Mouse (Mus musculus) erythroblast, embryonic 14.5 days (primary cell): ENCODE measurements around the gene Gm45753. TPM values are rescaled to one million over a fixed set of nuclear protein-coding genes. Genes with fewer than 3 reads are reported as not detected.

Experiments used
- H3K27me3 ChIP-seq: 2 replicates; pipeline ENCODE4 v1.6.1; 2012; ENCODE audit warnings: inconsistent platforms; ENCODE audit not compliant: control insufficient read depth
- H3K36me3 ChIP-seq: 2 replicates; pipeline ENCODE4 v1.6.1; 2012; ENCODE audit warnings: mild to moderate bottlenecking, inconsistent platforms; ENCODE audit not compliant: control insufficient read depth
- H3K4me1 ChIP-seq: 2 replicates; pipeline ENCODE4 v1.6.1; 2012; ENCODE audit warnings: inconsistent platforms; ENCODE audit not compliant: control insufficient read depth
- H3K4me3 ChIP-seq: replicated peaks from 2 replicates; pipeline ENCODE3; 2012; ENCODE audit warnings: moderate library complexity, mild to moderate bottlenecking, inconsistent platforms
- H3K9me3 ChIP-seq: 2 replicates; pipeline ENCODE4 v1.6.1; 2012; ENCODE audit warnings: low read length, inconsistent platforms, mixed read lengths; ENCODE audit not compliant: control insufficient read depth
- GATA1 ChIP-seq: IDR thresholded peaks from 2 replicates; pipeline ENCODE4 v1.6.1; 2012; ENCODE audit warnings: low read length, inconsistent platforms, mixed read lengths
- TAL1 ChIP-seq: IDR thresholded peaks from 3 replicates; pipeline ENCODE4 v1.6.1; 2012; ENCODE audit warnings: low read length, inconsistent platforms, mixed read lengths
- polyA plus RNA-seq: library from polyadenylated mRNA; stranded (reverse); fragments of >175 nt; gene quantifications from 2 replicates; pipeline ENCODE4 v1.2.3, GENCODE M21; 2012

The Gm45753 gene
- polyA plus RNA-seq, 1 experiment: not detected

GRCm38 (mm10) chr8:45238282-45238681, 70.0 kb downstream of the Gm45753 start:
- no peak for TF ChIP-seq TAL1
- TF ChIP-seq GATA1: no peak
- Histone ChIP-seq H3K27me3 (no peaks in the 10 kb centered on the region), H3K9me3 (no peaks in the 10 kb centered on the region), H3K4me3 (no peak overlapping the region), H3K36me3 (no peaks in the 10 kb centered on the region), H3K4me1 (no peaks in the 10 kb centered on the region)

DNA sequence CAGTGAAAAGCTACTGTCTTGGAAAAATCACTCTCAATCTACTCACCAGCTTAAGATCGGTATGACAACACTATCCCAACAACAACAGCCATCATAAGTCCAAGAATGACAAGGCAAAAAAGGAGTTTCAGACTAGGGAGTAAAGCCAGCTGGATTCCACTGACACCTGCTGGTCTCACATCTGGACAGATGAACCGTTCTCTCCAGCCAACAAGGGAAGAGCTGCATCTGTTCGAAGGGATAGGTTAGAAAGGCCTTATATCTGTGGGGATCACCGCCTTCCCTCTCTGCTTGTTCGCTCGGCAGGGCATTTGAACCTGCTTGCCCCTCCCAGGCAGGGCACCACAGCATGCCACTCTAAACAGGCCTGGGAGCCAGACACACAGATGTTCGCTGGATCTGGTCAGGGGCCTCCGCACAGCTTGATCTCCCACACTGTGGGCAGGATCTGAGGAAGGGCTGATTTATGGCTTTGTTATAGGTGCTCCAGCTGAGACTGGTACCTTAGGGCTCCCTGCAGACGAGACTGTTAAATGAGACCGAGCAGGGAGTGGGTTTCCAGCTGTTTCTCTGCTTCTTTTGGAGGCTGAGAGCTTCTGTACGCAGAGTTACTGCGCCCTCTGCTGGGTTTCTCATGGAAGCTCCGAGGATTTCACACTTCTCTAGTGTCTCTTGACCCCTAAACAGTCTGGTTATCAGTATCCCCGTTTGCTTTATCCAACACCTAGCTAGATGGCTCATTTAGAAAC, 71.9 kb downstream of the Gm45753 start:
- Histone ChIP-seq H3K4me3 (no peak overlapping the region), H3K9me3 (no peaks in the 10 kb centered on the region)

DNA sequence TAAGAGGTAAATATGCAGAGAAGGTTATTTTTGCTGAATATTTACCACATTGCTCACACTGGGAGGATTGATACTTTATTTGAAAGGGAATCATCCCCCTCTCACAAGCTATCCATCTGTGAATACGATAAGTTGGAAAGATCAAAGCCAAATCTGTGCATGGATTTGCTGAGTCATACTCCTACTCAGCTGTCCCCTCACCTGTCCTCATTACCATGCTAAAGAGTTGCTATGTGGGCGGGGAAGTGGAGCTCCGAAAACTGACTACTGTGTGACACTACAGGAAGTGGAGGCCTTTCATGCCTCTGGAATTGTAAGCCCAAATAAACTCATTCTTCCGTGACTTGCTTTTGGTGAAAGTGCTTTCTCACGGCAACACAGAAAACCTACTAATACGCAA, 73.0 kb downstream of the Gm45753 start:
- H3K4me1 ChIP-seq: no peaks in the 10 kb centered on the region
- H3K36me3 ChIP-seq: no peaks in the 10 kb centered on the region
- no peaks in the 10 kb centered on the region for H3K9me3 ChIP-seq
- TF ChIP-seq TAL1: no peak
- H3K27me3 ChIP-seq: no peaks in the 10 kb centered on the region
- H3K4me3 ChIP-seq: no peak overlapping the region

More for the DNA sequence above, 71.9 kb downstream of the Gm45753 start:
- TF ChIP-seq TAL1 (no peak), GATA1 (no peak)
- no peaks in the 10 kb centered on the region for H3K36me3 ChIP-seq
- no peaks in the 10 kb centered on the region for H3K4me1 ChIP-seq
- no peaks in the 10 kb centered on the region for H3K27me3 ChIP-seq

DNA sequence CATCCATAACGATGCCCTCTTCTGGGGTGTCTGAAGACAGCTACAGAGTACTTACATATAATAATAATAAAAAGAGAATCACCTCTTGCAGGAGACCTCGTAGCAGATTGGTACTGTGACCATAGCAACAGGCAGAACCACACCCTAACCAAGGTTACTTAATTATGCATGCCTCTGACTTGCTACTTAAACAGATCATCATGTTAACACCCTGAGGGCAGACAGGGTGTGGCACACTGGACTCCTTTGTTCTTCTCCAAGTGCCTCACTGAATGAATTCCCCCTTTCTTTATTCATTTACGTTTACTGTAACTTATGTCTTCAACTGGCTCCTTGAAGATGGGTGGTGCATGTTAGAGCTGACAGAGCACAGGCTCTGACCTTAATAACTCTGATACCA, 75.0 kb downstream of the Gm45753 start:
- Histone ChIP-seq H3K27me3 (no peaks in the 10 kb centered on the region), H3K4me3 (no peak overlapping the region), H3K9me3 (no peaks in the 10 kb centered on the region), H3K36me3 (no peaks in the 10 kb centered on the region), H3K4me1 (no peaks in the 10 kb centered on the region)
- TF ChIP-seq GATA1 (no peak), TAL1 (no peak)

Other genes with a start within 250 kb of the Gm45753 start
- not detected in 2 replicates for gene Mtnr1a, start 239.3 kb downstream of the Gm45753 start, polyA plus RNA-seq
- 0.02 TPM in 1 of 2 replicates, not detected in the other for gene F11, start 46.4 kb downstream of the Gm45753 start, polyA plus RNA-seq
- not detected in 2 replicates for gene Klkb1, start 13.6 kb downstream of the Gm45753 start, polyA plus RNA-seq
- gene Cyp4v3, start 24.8 kb upstream of the Gm45753 start, polyA plus RNA-seq: not detected in 2 replicates
- gene Fam149a, start 73.8 kb upstream of the Gm45753 start, polyA plus RNA-seq: 0.03 TPM in 1 of 2 replicates, not detected in the other
- gene Tlr3, start 102.6 kb upstream of the Gm45753 start, polyA plus RNA-seq: not detected in 2 replicates
- gene Sorbs2, start 199.3 kb upstream of the Gm45753 start, polyA plus RNA-seq: 0.01 and 0.08 TPM in 2 replicates